Mouse (Mus musculus) right cerebral cortex, postnatal 14 days (tissue): ENCODE measurements around the gene Nceh1.

Experiments
- DNase-seq: peaks from one replicate; pipeline ENCODE4 v3.0.0; 2022

The Nceh1 gene

GRCm38 (mm10) chr3:27182733-27183600 lies at the start of gene Nceh1:
Gene Nceh1 (plus strand): TSS chr3:27182965.
- peak; percentile 94 for DNase-seq

GRCm38 (mm10) chr3:27140101-27140500 lies 42.7 kb upstream of the Nceh1 start:
- no peak for DNase-seq

- no peak for DNase-seq
Observed at GRCm38 (mm10) chr3:27143570-27143969, 39.2 kb upstream of the Nceh1 start.

GRCm38 (mm10) chr3:27145733-27146132 lies 37.0 kb upstream of the Nceh1 start:
- no peak for DNase-seq

GRCm38 (mm10) chr3:27153191-27153671 lies 29.5 kb upstream of the Nceh1 start:
- no peak for DNase-seq

- peak; percentile 99 for DNase-seq
Observed at GRCm38 (mm10) chr3:27153701-27154209, 29.0 kb upstream of the Nceh1 start, which contains the start of gene Ect2. Gene Ect2 (minus strand): TSS chr3:27153878.

GRCm38 (mm10) chr3:27154280-27154679 lies 28.5 kb upstream of the Nceh1 start:
- no peak for DNase-seq

GRCm38 (mm10) chr3:27155051-27155855 lies 27.5 kb upstream of the Nceh1 start:
- no peak for DNase-seq

GRCm38 (mm10) chr3:27155856-27156593 lies 26.7 kb upstream of the Nceh1 start:
- DNase-seq, result no peak

GRCm38 (mm10) chr3:27156594-27156949 lies 26.2 kb upstream of the Nceh1 start:
- no peak for DNase-seq

- no peak for DNase-seq
Observed at GRCm38 (mm10) chr3:27158910-27159309, 23.9 kb upstream of the Nceh1 start.

- no peak for DNase-seq
Observed at GRCm38 (mm10) chr3:27161645-27162409, 20.9 kb upstream of the Nceh1 start.

- no peak for DNase-seq
Observed at GRCm38 (mm10) chr3:27162410-27162804, 20.4 kb upstream of the Nceh1 start.

GRCm38 (mm10) chr3:27165481-27166065 lies 17.2 kb upstream of the Nceh1 start:
- DNase-seq, result no peak

- DNase-seq, result no peak
Observed at GRCm38 (mm10) chr3:27170257-27170656, 12.5 kb upstream of the Nceh1 start.

- DNase-seq, result no peak
Observed at GRCm38 (mm10) chr3:27179711-27180110, 3.1 kb upstream of the Nceh1 start.

- peak; percentile 18 for DNase-seq
Observed at GRCm38 (mm10) chr3:27183601-27184175, 923 bp downstream of the Nceh1 start.

GRCm38 (mm10) chr3:27188386-27188785 lies 5.6 kb downstream of the Nceh1 start:
- no peak for DNase-seq

GRCm38 (mm10) chr3:27189320-27190261 lies 6.8 kb downstream of the Nceh1 start:
- DNase-seq, result peak; percentile 92

GRCm38 (mm10) chr3:27190865-27191264 lies 8.1 kb downstream of the Nceh1 start:
- no peak for DNase-seq
